Mouse (Mus musculus) kidney, adult 18-20 months (tissue): ENCODE data around the gene Sirpb1a.
"Not testable (repeated sequence)": the region's sequence is repeated elsewhere in the genome, so short reads cannot be mapped to it uniquely, and the experiment has no call there.

Source experiments
- DNase-seq: peaks from one replicate; pipeline ENCODE4 v3.0.0; 2021

Gene Sirpb1a

DNA sequence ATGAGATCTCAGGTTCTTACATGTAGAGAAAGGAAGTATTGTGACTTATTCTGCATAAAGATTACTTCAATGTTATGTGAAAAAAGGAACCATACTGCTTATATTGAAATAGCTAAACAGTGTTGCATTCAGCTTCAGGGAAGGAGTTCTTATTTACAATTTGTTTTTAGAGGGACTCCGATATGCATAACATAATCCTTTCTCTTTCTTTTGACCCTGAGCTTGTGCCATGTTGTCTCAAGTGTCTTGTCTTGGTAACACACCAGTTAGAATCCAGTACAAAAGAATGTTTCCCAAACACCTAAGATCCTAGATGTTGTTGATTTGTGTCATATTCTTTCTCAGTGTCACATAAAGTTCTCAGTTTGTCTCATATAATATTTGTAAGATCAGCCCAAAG, at the start of gene Sirpb1a:
Gene Sirpb1a (minus strand): TSS at position 74 of the 400 bp plus-strand sequence.
- not testable (repeated sequence) for DNase-seq

DNA sequence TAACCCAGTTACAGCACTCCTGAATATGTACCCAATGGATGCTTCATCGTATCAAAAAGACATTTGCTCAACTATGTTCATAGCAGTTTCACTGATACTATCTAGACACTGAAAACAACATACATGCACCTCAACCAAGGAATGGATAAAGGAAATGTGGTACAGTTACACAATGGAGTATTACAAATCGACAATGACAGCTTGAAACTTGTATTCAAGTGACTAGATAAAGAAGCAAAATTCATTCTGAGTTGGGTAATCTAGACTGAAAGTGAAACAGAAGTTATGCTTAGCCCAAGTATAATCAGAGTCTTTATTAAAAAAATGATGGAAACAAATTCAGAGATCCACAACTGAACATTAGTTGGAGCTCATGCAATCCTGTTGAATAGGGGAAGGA, 48.5 kb upstream of the Sirpb1a start:
- not testable (repeated sequence) for DNase-seq

DNA sequence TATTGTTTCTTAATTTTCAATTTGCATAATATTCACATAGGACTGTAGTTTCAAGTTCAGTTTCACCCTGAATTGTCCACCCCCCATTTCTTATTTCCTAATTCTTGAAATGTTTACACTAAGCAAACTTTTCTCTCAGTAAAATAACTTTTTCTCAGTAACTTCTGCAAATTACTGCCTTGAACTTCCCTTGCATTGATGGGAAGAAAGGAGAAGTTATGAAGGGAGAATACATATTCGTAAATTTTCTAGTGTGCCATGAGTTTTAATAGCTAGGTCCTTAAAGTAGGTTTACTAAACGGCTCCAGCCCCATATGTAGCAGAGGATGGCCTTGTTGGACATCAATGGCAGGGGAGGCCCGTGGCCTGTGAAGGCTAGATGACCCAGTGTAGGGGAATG, 43.8 kb upstream of the Sirpb1a start:
- DNase-seq = not testable (repeated sequence)

DNA sequence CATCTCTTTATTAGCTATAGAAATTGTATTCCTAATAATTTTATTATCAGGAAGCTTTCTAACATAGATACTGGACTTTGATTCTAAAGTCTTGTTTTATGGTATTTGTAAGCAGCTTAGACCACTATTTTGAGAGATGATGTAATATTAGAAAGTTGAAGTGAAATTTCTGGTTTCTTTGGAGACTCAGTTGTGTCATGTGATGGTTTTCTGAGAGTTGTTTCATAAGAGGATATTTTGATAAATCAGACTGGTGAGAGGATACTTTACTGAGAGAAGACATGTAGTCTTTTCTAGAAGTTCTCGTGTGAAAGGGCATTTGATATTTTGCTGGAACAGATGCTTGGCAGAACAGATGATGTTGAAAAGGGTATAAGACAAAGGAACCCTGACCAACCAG, 17.6 kb upstream of the Sirpb1a start:
- not testable (repeated sequence) for DNase-seq

DNA sequence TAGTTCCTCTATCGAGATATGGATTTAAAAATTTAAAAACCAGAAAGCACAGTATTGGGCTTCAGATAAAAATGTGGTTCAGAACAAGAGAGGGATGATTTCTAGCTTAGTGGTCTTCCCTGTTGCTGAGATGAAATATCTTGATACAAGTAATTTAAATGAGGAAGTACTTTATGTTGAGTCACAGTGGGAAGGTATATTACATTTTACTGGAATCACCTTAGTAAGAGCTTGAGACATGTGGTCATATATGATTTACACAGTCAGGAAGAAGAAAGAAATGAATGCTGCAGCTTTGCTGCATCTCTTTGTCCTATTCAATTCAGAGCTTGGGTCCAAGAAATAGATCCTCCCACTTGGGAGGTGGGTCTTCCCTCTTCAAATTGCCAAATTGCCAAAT, 13.5 kb upstream of the Sirpb1a start:
- not testable (repeated sequence) for DNase-seq

DNA sequence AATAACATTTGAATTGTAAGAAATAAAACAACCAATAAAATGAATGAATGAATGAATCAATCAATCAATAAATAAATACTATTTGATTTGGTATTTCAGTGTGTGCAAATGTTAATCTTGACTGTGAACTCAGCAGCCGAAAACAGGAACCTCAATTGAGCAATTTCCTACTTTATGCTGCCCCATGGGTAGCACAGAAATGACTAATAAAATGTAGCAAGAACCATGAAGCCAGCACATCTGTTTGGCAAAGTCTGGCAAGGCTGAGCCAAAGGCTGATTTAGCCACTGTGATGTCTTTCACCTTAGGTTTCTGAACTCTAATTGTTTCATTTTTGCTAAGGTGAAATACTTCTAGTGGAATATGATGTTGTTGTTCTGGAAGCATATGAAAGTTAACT, 1.6 kb upstream of the Sirpb1a start:
- no peak for DNase-seq

DNA sequence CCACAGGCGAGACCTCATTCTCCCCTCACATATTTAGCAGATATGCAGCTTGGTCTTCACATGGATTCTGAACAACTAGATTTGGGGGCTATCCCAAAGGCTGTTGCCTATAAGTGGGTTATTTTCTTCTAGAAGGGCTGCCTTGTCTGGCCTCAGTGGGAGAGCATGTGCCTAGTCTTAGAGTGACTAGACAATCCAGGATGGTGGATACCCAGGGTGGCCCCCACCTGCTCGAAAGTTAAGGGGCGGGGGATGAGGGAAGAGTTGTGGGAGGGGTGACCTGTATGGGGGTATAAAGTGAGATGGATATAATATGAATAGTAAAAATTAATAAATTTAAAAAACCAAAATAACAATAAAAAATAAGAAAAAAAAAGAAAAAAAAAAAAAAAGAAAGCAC, 70.6 kb downstream of the Sirpb1a start:
- not testable (repeated sequence) for DNase-seq

DNA sequence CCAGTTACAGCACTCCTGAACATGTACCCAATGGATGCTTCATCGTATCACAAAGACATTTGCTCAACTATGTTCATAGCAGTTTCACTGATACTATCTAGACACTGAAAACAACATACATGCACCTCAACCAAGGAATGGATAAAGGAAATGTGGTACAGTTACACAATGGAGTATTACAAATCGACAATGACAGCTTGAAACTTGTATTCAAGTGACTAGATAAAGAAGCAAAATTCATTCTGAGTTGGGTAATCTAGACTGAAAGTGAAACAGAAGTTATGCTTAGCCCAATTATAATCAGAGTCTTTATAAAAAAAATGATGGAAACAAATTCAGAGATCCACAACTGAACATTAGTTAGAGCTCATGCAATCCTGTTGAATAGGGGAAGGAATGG, 76.0 kb downstream of the Sirpb1a start:
- not testable (repeated sequence) for DNase-seq

DNA sequence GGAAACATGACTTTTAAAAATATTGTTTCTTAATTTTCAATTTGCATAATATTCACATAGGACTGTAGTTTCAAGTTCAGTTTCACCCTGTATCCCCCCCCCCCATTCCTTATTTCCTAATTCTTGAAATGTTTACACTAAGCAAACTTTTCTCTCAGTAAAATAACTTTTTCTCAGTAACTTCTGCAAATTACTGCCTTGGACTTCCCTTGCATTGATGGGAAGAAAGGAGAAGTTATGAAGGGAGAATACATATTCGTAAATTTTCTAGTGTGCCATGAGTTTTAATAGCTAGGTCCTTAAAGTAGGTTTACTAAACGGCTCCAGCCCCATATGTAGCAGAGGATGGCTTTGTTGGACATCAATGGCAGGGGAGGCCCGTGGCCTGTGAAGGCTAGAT, 80.7 kb downstream of the Sirpb1a start:
- DNase-seq = not testable (repeated sequence)

DNA sequence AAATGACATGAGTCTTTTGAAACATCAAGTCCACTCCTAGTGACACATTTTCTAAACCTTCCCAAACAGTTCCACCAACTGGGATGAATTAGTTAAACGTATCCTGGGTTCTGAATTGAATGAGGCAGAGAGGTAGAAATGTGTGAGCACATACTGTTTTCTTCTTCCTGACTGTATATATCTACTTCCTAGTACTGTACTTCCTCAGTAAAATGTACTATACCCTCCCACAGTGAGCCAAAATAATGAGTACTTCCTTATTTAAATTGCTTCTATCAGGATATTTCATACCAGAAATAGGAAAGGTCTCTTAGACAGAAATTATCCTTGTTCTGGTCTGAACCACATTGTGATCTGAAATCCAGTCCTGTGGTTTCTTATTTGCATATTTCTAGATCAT, 86.0 kb downstream of the Sirpb1a start:
- no peak for DNase-seq

DNA sequence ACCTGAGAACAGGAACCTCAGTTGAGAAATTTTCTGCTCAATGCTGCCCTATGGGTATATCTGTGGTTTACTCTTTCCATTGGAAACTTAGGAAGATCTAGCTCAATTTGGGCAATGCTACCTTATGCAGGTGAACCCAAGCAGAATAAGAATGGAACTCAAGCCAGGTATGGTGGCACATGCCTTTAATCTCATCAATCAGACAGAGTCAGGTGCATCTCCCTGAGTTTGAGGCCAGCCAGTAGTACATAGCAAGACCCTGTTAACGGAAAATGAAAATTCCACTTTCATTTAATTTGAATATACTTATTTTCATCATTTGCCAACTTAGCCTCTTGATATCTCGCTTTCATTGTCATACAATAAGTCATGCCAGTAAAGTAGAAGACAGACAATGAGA, 92.1 kb downstream of the Sirpb1a start:
- DNase-seq = no peak

DNA sequence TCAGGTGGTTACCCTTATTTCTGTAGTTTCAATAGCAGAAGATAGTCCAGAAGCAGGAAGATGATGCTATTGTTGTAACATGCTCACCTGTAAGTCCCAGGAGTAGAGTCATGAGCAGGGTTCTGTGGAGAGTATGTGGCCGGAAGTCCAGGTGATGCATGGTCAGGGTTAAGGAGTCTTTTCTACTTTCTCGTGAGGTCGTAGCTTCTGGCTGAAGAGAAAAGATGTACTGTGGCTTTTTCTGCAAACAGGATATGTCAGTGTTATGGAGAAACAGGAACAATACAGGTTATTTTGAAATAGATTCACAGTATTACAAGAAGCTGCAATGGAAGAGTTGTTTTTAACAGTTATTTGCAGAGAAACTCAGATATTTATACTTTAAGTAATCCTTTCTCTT, 94.3 kb downstream of the Sirpb1a start, which contains the start of gene Gm9733:
Gene Gm9733 (minus strand): TSS at position 240 of the 400 bp plus-strand sequence.
- DNase-seq = no peak

DNA sequence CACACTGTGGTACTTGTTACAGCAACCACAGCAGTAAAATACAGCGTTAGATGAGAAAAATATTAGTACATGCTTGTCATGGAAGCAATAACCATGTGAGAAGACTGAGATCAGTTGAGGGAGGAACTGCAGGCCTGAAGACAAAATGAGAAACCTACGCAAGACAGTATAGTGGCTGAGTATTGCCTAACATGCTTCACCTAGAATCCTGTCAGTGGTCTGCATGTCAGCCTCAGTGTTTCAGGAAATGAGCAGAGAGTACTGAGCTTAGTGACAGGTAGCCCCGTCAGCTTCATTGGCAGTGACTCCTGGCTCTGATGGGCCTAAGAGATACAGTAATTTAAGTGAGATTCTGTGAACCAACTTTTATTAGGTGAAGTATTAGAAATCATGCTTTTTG, 94.8 kb downstream of the Sirpb1a start:
- DNase-seq = no peak

DNA sequence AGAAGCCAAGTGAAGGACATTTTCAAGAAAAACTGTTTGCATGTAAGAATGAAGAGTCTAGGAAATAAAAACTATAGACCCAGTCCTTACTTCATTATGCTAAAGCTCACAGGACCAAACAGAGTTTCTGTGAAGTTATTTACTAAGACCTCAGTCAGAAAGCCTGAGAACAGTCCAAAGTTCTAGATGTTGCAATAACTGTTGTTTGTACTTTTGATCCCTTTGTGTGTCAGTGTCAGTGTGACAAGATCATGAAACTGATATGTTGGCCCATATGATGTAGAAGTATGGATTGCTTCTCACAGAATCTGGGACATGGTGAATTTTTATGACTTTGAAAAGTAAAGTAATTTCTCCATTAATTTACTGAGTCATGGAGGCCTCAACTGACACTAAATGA, 96.8 kb downstream of the Sirpb1a start:
- DNase-seq = no peak
